Mouse (Mus musculus) A20 (cell line): ENCODE measurements around the gene Hsd17b11.

Experiments
- DNase-seq: peaks from one replicate; pipeline ENCODE4 v3.0.0-alpha.2; 2011; ENCODE audit warnings: low read depth, low spot score

Gene Hsd17b11

DNA sequence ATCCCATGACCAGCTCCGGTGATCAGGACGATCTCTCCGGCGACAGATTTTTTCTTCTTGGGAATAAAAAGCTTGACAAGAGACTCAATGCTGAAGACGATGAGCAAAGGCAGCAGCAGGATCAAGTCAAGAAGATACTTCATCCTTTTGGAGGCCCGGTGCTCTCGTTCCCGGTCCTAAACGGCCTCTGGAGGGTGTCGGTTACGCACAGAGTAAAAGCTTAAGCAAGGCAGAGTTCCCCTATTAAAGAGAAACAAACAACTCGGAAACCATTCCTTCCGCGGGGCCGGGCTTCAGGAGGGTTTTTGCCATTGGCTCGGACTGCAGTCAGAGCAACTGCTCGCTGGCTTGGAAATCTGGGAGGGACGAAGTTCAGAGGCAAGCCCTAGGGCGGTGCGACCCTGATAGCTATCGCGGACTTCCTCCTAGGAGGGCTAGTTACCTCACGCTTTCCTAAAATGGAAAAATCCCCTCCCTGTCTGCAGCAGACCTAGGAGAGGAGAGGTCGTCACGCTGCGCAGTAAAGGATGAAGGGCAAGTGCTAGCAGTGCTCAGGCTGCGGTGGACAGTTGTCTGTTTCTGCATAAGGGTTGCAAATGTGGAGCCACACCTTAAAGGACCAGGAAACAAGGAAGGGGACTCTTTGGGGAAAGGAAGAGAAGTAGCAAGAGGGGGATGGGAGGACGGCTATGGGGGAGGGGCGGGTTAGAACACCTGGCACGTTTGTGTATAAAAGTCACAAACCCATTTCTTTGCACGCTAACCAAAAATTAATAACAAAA lies at the start of gene Hsd17b11:
Gene Hsd17b11 (minus strand): TSS at position 323 of the 782 bp plus-strand sequence.
- no peak for DNase-seq

- no peak for DNase-seq
Measured at GRCm38 (mm10) chr5:104071048-104071447, 49.3 kb upstream of the Hsd17b11 start.

GRCm38 (mm10) chr5:104068751-104069150 lies 47.0 kb upstream of the Hsd17b11 start:
- DNase-seq, result peak; percentile 47

GRCm38 (mm10) chr5:104062773-104063551 lies 41.2 kb upstream of the Hsd17b11 start:
- DNase-seq, result peak; percentile 20

- DNase-seq, result no peak
Measured at GRCm38 (mm10) chr5:104061936-104062772, 40.4 kb upstream of the Hsd17b11 start.

DNA sequence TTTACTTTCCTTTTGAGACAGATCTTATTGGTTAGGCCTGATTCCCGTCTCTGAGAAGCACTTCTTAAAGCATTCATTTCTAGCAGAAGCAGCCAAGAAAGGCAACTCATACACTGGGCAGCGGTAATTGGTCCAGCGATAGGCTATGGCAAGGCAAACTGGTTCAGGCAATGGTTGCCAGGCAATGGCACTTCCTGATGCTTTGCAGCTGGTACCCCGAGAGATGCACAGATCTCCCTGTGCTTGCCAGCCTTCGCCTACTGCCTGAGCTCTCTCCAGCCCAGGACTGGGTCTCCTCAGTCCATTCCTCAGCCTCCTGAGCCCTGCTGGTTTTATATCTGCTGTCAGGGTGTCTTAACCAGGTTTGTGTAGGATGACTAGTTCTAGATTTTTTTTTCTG lies 38.7 kb upstream of the Hsd17b11 start:
- no peak for DNase-seq

- no peak for DNase-seq
Measured at GRCm38 (mm10) chr5:104059628-104060027, 37.9 kb upstream of the Hsd17b11 start.

DNA sequence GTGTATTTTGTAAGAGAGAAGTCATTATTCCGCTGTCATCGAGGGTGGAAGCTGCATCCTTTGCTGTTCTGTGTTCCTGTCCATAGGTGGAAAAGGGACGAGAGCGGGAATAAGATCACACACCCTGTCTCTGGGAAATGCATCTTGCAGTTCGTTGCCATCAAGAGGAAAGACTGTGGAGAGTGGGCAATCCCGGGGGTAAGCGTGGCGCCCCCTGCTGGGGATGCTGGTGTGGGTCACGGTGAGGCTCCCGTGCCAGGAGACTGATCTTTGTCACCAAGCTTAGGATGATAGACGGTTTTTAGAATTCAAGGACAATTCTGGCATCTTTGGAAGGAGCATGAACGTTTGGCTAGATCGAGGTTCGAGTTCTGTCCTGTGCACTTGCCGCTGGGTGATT lies 36.3 kb upstream of the Hsd17b11 start:
- peak; percentile 40 for DNase-seq

DNA sequence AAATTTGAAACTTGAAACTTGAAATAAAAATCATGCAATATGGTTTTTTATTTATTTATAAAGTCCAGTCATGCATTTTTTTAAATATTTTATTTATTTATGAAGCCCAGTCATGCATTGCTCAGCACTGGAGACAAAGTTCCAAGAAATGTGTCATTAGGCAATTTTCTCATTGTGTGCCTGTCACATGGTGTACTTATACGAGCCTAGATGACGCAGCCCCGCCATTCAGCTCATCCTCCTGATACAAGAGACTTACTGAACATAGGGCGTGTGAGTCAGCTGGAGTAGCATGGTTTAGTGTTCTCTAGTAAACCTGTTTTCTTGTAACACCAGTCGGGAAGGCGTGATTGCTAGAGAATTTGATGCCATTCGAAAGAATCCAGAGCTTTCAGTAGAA lies 34.6 kb upstream of the Hsd17b11 start:
- DNase-seq, result no peak

DNA sequence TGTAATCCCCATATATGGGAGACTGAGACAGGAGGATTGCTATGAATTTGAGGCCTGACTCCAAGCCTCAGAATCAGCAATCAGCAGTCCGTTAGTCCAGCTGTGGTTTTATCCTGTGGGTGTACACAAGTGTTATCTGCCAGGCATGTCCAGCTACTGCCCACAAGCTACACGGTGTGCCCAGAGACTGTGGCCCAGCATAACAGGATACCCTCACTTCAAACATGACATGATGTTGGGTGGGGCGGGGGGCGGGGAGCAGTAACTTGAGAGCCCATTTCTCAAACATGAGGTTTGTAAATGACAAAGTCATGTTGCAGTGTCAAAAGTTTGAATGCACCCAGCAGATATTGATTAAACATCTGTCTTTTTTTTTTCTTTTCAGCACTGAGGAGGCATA lies 34.1 kb upstream of the Hsd17b11 start:
- DNase-seq, result no peak

DNA sequence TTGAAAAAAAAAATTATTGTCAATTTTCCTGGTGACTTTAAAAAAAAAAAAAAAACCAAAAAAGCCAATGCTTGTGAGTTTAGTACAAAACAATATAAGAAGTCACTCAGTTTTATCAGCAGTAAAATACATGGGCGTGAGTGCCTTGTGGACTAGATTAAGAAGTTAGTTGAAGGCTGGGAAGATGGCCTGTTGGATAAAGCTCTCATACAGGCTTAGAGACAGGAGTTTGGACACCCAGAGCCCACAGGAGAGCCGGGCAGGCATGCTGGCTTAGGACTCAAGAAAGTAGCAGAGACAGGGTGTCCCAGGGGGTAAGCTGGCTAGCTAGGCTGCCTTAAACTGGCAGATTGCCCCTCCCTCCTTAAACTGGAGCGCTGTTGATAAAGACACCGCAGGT lies 33.2 kb upstream of the Hsd17b11 start:
- no peak for DNase-seq

DNA sequence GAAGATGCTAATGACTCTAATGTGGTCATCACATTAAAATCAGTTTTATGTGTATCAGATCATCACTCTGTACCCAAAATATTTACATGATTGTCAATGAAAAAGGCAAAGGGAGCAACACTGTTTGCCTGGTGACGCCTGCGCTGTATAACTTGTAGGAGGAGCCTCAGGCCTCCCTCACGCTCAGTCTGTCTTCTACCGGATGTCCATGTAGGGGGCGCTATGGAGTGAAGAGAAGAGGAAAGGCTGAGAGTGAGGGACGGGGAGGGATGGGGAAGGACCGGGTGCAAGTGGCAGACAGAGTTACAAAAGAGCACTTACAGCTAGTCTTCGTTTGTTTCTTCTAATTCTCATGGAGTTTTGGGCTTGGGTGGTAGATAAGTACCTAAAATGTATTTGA lies 31.2 kb upstream of the Hsd17b11 start:
- peak; percentile 66 for DNase-seq

GRCm38 (mm10) chr5:104048139-104048538 lies 26.4 kb upstream of the Hsd17b11 start:
- DNase-seq, result peak; percentile 59

DNA sequence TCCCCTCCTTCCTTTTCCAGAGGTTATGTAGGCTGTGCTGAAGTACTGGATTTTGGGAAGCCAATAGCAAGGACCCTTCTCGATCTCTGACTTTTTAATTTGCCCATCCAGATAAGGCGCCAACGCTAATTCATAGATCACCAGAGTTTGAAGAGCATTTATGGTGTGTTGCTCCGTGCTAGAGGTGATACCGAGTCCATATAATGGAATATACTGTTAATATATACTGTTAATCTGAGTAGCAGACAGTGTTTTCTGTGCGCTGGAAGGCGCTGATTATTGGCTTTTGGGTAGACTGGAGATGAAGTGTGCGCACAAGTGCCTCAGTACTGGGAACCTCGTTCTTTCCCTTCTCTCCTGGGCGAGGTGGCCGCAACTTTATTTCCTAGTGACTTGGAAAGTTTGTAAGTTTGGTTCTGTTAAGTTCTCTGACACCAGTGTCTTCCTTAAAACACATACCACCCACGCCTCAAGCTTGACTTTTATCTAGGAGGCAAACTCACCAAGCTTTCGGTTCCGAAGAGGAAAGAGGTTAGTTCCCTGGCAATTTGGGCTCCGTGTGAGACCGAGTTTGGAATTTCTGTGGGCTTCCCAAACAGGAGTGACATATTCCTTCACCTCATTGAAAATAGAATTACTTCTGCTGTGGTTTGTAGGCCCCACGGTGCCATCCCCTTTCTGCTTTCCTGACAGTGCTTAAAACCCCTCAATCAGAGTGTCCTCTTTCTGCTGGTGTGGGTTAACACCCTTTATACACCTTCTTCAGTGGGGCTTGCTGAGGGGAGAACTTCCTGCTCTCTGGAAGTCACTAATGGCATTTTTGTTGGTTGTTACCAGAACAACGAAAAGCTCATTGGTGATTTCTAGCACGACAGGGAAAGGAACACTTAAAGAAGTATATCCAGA lies 25.7 kb upstream of the Hsd17b11 start:
- DNase-seq, result peak; percentile 54

GRCm38 (mm10) chr5:104046256-104047199 lies 24.8 kb upstream of the Hsd17b11 start, which contains the start of gene Nudt9:
Gene Nudt9 (plus strand): TSS chr5:104046306.
- peak; percentile 99 for DNase-seq

DNA sequence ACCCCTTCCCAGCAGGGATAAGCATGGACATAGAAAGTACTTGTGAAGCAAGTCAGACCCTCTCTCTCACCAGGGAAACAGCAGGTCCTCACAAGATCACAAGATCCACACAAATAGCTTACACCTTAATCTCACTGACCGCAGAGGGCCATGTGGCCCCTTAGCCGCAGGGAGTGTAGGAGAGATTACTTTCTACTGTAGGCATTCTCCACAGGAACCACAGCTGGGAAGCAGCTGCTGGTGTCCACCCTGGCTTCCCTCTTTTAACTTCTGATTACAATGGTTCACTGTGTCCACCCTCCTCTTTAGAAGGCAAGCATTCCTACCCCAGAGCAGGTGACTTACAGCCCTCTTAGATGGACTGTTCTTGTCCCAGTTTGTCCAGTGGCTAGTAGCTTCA lies 22.0 kb upstream of the Hsd17b11 start:
- DNase-seq, result no peak

DNA sequence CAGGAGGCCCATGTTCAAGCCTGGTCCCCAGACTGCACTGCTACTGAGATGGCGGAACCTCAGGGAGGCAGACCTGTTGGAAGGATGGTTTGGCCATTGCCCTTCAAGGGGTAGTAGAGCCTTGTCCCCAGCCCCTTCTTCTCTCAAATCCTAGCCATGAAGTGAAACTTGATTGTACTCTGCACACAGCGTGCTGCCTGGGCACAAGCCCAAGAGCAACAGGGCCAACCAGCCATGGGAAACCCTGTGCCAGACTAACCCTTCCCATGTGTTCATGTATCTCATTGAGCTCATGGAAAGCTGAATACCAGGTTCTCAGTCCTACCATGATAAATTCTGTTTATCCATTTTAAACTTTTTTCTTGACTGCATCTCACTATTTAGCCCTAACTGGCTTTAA lies 21.2 kb upstream of the Hsd17b11 start:
- DNase-seq, result no peak

GRCm38 (mm10) chr5:104039154-104039932 lies 17.6 kb upstream of the Hsd17b11 start:
- no peak for DNase-seq

DNA sequence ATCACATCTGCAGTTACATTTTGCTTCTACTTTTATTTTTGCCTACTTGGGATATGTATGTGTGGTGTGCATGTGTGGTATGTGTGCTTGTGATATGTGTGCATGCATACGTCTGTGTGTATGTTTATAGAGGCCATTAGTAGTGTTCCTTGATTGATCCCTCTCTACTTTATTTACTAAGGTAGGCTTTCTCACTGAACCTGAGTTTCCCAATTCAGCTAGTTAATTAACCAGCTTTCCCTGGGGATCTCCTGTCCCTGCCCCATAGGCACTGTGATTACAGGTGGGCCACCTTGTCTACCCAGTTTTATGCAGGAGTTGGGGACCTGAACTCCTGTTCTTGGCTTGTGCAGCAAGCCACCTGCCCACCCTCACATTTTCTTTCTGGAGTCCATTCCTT lies 15.0 kb upstream of the Hsd17b11 start:
- DNase-seq, result no peak
